In genomic region chr3:83663716-83664115, GRCm38 (mm10) we compare ENCODE assay signal across 23 mouse cellular contexts.
"Had no signal": no experiment of that assay in that cellular context is flagged by ENCODE, and none has a peak within 500 bp of the region (broad histone marks: within the 10 kb centered on the region; RNA-seq: fewer than 3 reads in every experiment).

No protein-coding gene starts in this region.

- H3K4me1 ChIP-seq: heart, embryonic 13.5 days; heart, embryonic 15.5 days; hindbrain, embryonic 13.5 days; hindbrain, embryonic 15.5 days; limb, embryonic 13.5 days; limb, embryonic 15.5 days; liver, embryonic 12.5 days had no signal

- H3K9ac ChIP-seq: heart, embryonic 13.5 days; heart, embryonic 15.5 days; hindbrain, embryonic 13.5 days; hindbrain, embryonic 15.5 days; limb, embryonic 13.5 days; limb, embryonic 15.5 days; liver, embryonic 12.5 days; liver, embryonic 14.5 days had no signal

- H3K9me3 ChIP-seq: heart, embryonic 13.5 days; heart, embryonic 15.5 days; hindbrain, embryonic 13.5 days; hindbrain, embryonic 15.5 days; limb, embryonic 13.5 days; limb, embryonic 15.5 days; liver, embryonic 12.5 days had no signal

- ATAC-seq: hindbrain, postnatal 0 days; intestine, embryonic 16.5 days; liver, embryonic 12.5 days had no signal

- H3K36me3 ChIP-seq: heart, embryonic 13.5 days; heart, embryonic 15.5 days; hindbrain, embryonic 13.5 days; hindbrain, embryonic 15.5 days; limb, embryonic 13.5 days; limb, embryonic 15.5 days; liver, embryonic 12.5 days had no signal

- H3K4me3 ChIP-seq: heart, adult 2 months; heart, embryonic 13.5 days; heart, embryonic 15.5 days; hindbrain, embryonic 13.5 days; hindbrain, embryonic 15.5 days; limb, embryonic 13.5 days; limb, embryonic 15.5 days; liver, embryonic 12.5 days had no signal

- H3K4me2 ChIP-seq: heart, embryonic 11.5 days; heart, embryonic 13.5 days; heart, embryonic 15.5 days; hindbrain, embryonic 13.5 days; hindbrain, embryonic 15.5 days; limb, embryonic 13.5 days; limb, embryonic 15.5 days; liver, embryonic 12.5 days had no signal

- H3K27ac ChIP-seq: heart, adult 2 months; heart, embryonic 13.5 days; heart, embryonic 15.5 days; hindbrain, embryonic 13.5 days; hindbrain, embryonic 15.5 days; hindbrain, postnatal 0 days; kidney, postnatal 0 days; limb, embryonic 13.5 days; limb, embryonic 15.5 days; liver, embryonic 12.5 days; liver, embryonic 14.5 days had no signal

- DNase-seq: gastrocnemius, postnatal 14 days; gastrocnemius, postnatal 36 days; heart, adult 11 months; heart, adult 2 months; heart, postnatal 14 days; heart, postnatal 36 days; kidney, adult 11 months; kidney, postnatal 14 days; layer of hippocampus, adult 9-11 months; layer of hippocampus, postnatal 36 days; left cerebral cortex, postnatal 4 days had no signal

- H3K27me3 ChIP-seq: heart, embryonic 13.5 days; heart, embryonic 15.5 days; hindbrain, embryonic 13.5 days; hindbrain, embryonic 15.5 days; limb, embryonic 13.5 days; limb, embryonic 15.5 days; liver, embryonic 12.5 days had no signal
